Mouse (Mus musculus) adipocyte (in vitro differentiated cells): ENCODE data around the gene Prph2.
A peak's percentile ranks its signal among the peaks of the same experiment; 100 is the strongest.

Source experiments
- DNase-seq: peaks from one replicate; pipeline ENCODE4 v3.0.0-alpha.2; 2016; ENCODE audit warnings: low spot score

Gene Prph2

GRCm38 (mm10) chr17:46963186-46963585 is 52.9 kb downstream of the Prph2 start:
- peak; percentile 75 for DNase-seq

GRCm38 (mm10) chr17:46966892-46967291 is 56.6 kb downstream of the Prph2 start:
- no peak for DNase-seq

- no peak for DNase-seq
Measured at GRCm38 (mm10) chr17:46972603-46973002, 62.3 kb downstream of the Prph2 start.
